Mouse (Mus musculus): ENCODE data around the gene Cdk5rap3. TPM values are rescaled to one million over a fixed set of nuclear protein-coding genes. Genes with fewer than 3 reads are reported as not detected.

The Cdk5rap3 gene
- total RNA-seq (2012; rRNA removed), result 45.2 and 48.9 TPM in 2 replicates
- polyA plus RNA-seq (2012; ENCODE audit: insufficient read depth in 1 of 2, insufficient read length in 2 of 2, low read depth in 1 of 2, low replicate concordance in 2 of 2, missing spikeins in 1 of 2), result 10 to 100 TPM in 1 of 2 experiments, not detected in 1; 55.4 TPM

GRCm38 (mm10) chr11:96916044-96916884 is at the start of gene Cdk5rap3:
TSS of gene Cdk5rap3 (minus strand) at chr11:96916496.
- Histone ChIP-seq H3K79me2 (ENCODE audit: control insufficient read depth, insufficient read depth, low read length, poor library complexity) (peaks cover 4% of the 10 kb centered on the region), H3K4me1 (ENCODE audit: control insufficient read depth in 1 of 2, insufficient read depth in 2 of 2, low read length in 2 of 2) (peaks cover 2 to 23% of the 10 kb centered on the region in 2 experiments; a peak in 3 of 4 replicates), H3K36me3 (ENCODE audit: control insufficient read depth in 1 of 2, insufficient read depth in 2 of 2, low read length in 2 of 2) (peaks cover 0 to 6% of the 10 kb centered on the region in 2 experiments; a peak in 2 of 4 replicates), H3K27me3 (ENCODE audit: control insufficient read depth in 1 of 2, insufficient read depth in 2 of 2, low read length in 2 of 2) (no peaks in the 10 kb centered on the region), H3K9ac (ENCODE audit: control insufficient read depth, low read depth, low read length, poor library complexity, severe bottlenecking) (peak within 1 kb of the TSS; percentile 75), H3K27ac (ENCODE audit: control insufficient read depth, low read depth, low read length) (peak within 1 kb of the TSS; percentile 81), H3K9me3 (replicated peaks; ENCODE audit: insufficient read depth, low read length) (no peaks in the 10 kb centered on the region), H3K4me3 (ENCODE audit: control insufficient read depth in 1 of 2, insufficient read depth in 1 of 2, low read depth in 2 of 2, low read length in 2 of 2) (peak within 1 kb of the TSS; percentile 64 to 70)
- DNase-seq (ENCODE audit: low read depth, low spot score), result peak; percentile 100
- TF ChIP-seq E2F4 (IDR thresholded peaks at IDR 0.05; ENCODE audit: borderline replicate concordance, low read depth, low read length), result peak; percentile 57; the same call in 1 of the 2 replicates
- 0 out of 2 replicates have a peak, but pooled peaks have one; percentile 32 for TF ChIP-seq TCF12 (IDR thresholded peaks at IDR 0.05; ENCODE audit: low read depth, low read length)
- TF ChIP-seq RAD21 (IDR thresholded peaks at IDR 0.05; ENCODE audit: low read depth, low read length), result peak; percentile 100
- peak; percentile 93 for TF ChIP-seq ELF1 (IDR thresholded peaks at IDR 0.05; ENCODE audit: low read depth, low read length)
- 0 out of 2 replicates have a peak, but pooled peaks have one; percentile 54 for TF ChIP-seq CHD1 (IDR thresholded peaks at IDR 0.05; ENCODE audit: low read depth, low read length)
- no peak for TF ChIP-seq ZKSCAN1 (IDR thresholded peaks at IDR 0.05; ENCODE audit: low read depth, low read length)
- peak; percentile 95 for TF ChIP-seq MYC (IDR thresholded peaks at IDR 0.05; ENCODE audit: low read depth, low read length)
- peak; percentile 62 to 84 for TF ChIP-seq POLR2A (IDR thresholded peaks at IDR 0.05; ENCODE audit: control insufficient read depth in 1 of 2, insufficient read depth in 1 of 2, low read depth in 1 of 2, low read length in 2 of 2, poor library complexity in 1 of 2)
- 0 out of 2 replicates have a peak, but pooled peaks have one; percentile 21 for TF ChIP-seq RCOR1 (IDR thresholded peaks at IDR 0.05; ENCODE audit: low read depth, low read length)
- peak; percentile 93 for TF ChIP-seq SMC3 (IDR thresholded peaks at IDR 0.05; ENCODE audit: low read depth, low read length)
- TF ChIP-seq KAT2A (conservative IDR thresholded peaks at IDR 0.05; ENCODE audit: low read depth, low read length), result no peak; the same call in 1 of the 2 replicates
- TF ChIP-seq USF2 (IDR thresholded peaks at IDR 0.05; ENCODE audit: borderline replicate concordance in 1 of 2, insufficient read depth in 1 of 2, low read depth in 1 of 2, low read length in 2 of 2), result no peak
- peak; percentile 90 for TF ChIP-seq ZMIZ1 (IDR thresholded peaks at IDR 0.05; ENCODE audit: low read depth, low read length)
- no peak for TF ChIP-seq MEF2A (IDR thresholded peaks at IDR 0.05; ENCODE audit: extremely low read depth, insufficient replicate concordance, low read depth, low read length, poor library complexity, severe bottlenecking)
- TF ChIP-seq GABPA (IDR thresholded peaks at IDR 0.05; ENCODE audit: low read depth, low read length), result no peak
- peak; percentile 81 for TF ChIP-seq USF1 (IDR thresholded peaks at IDR 0.05; ENCODE audit: low read depth, low read length)
- no peak for TF ChIP-seq JUND (IDR thresholded peaks at IDR 0.05; ENCODE audit: low read depth, low read length)
- peak; percentile 69 for TF ChIP-seq NRF1 (IDR thresholded peaks at IDR 0.05; ENCODE audit: insufficient read depth, low read depth, low read length, poor library complexity, severe bottlenecking)
- TF ChIP-seq GATA1 (IDR thresholded peaks at IDR 0.05; ENCODE audit: low read depth, low read length), result no peak
- 0 out of 2 replicates have a peak, but pooled peaks have one; percentile 42 for TF ChIP-seq POLR2AphosphoS5 (IDR thresholded peaks at IDR 0.05; ENCODE audit: borderline replicate concordance, low read depth, low read length)
- peak; percentile 91 for TF ChIP-seq MXI1 (IDR thresholded peaks at IDR 0.05; ENCODE audit: low read depth, low read length)
- TF ChIP-seq MAFK (IDR thresholded peaks at IDR 0.05; ENCODE audit: borderline replicate concordance, low read depth, low read length), result no peak
- peak; percentile 79; the same call in 1 of the 2 replicates for TF ChIP-seq POLR2AphosphoS2 (IDR thresholded peaks at IDR 0.05; ENCODE audit: low read length)
- peak; percentile 81 for TF ChIP-seq MAZ (IDR thresholded peaks at IDR 0.05; ENCODE audit: low read depth, low read length)
- peak; percentile 68 to 99 (median 93) for TF ChIP-seq CTCF (IDR thresholded peaks at IDR 0.05 in 2 of 3, conservative IDR thresholded peaks at IDR 0.05 in 1 of 3; ENCODE audit: control insufficient read depth in 1 of 3, insufficient read depth in 1 of 3, low read depth in 2 of 3, low read length in 3 of 3, poor library complexity in 1 of 3, severe bottlenecking in 1 of 3)
- TF ChIP-seq BHLHE40 (IDR thresholded peaks at IDR 0.05; ENCODE audit: borderline replicate concordance, low read depth, low read length), result peak; percentile 96
- peak in 1 of 2 experiments; percentile 13; a peak in 1 of 4 replicates for TF ChIP-seq EP300 (IDR thresholded peaks at IDR 0.05; ENCODE audit: low read depth in 1 of 2, low read length in 2 of 2)
- peak; percentile 82 for TF ChIP-seq NELFE (IDR thresholded peaks at IDR 0.05; ENCODE audit: low read depth, low read length)
- TF ChIP-seq ZC3H11A (IDR thresholded peaks at IDR 0.05; ENCODE audit: low read depth, low read length), result peak; percentile 83
- no peak for TF ChIP-seq ZNF384 (IDR thresholded peaks at IDR 0.05; ENCODE audit: low read depth, low read length)
- peak; percentile 98 for TF ChIP-seq MAX (IDR thresholded peaks at IDR 0.05; ENCODE audit: low read length)
- no peak for TF ChIP-seq MYB (IDR thresholded peaks at IDR 0.05; ENCODE audit: low read depth, low read length)
- 0 out of 2 replicates have a peak, but pooled peaks have one; percentile 22 for TF ChIP-seq ETS1 (IDR thresholded peaks at IDR 0.05; ENCODE audit: low read depth, low read length)
